Mouse (Mus musculus): ENCODE measurements around the gene Psme3. TPM values are rescaled to one million over a fixed set of nuclear protein-coding genes. Genes with fewer than 3 reads are reported as not detected.

The Psme3 gene
- polyA plus RNA-seq, 1 experiment = 36.7 TPM

- TF ChIP-seq CTCF (IDR thresholded peaks at IDR 0.05; ENCODE audit: extremely low read depth, insufficient read length, insufficient replicate concordance, low read depth, low read length) (no peak), POLR2A (IDR thresholded peaks at IDR 0.05; ENCODE audit: low read depth, low read length) (peak; percentile 88; the same call in 1 of the 2 replicates)
- Histone ChIP-seq H3K27me3 (ENCODE audit: control insufficient read depth, insufficient read depth, low read length) (no peaks in the 10 kb centered on the region), H3K4me1 (ENCODE audit: control insufficient read depth, insufficient read depth, insufficient read length, low read length) (peaks cover 24% of the 10 kb centered on the region), H3K27ac (ENCODE audit: insufficient read depth, low read depth, low read length) (peak within 1 kb of the TSS; percentile 94), H3K4me3 (ENCODE audit: low read depth, low read length) (peak within 1 kb of the TSS; percentile 76), H3K36me3 (ENCODE audit: control insufficient read depth, insufficient read depth, low read length) (no peaks in the 10 kb centered on the region)
- WGBS = 2% methylated on average over 45 of the region's 45 CpGs
These were observed 37.5 kb upstream of the Psme3 start, which contains the start of the genes Cntd1 and Coa3 for GRCm38 (mm10) chr11:101278223-101279192. TSS of gene Cntd1 (plus strand) at chr11:101279012. TSS of gene Coa3 (minus strand) at chr11:101279114.

GRCm38 (mm10) chr11:101279193-101279569 lies 36.8 kb upstream of the Psme3 start:
- no peak for TF ChIP-seq CTCF (IDR thresholded peaks at IDR 0.05; ENCODE audit: extremely low read depth, insufficient read length, insufficient replicate concordance, low read depth, low read length)
- TF ChIP-seq POLR2A (IDR thresholded peaks at IDR 0.05; ENCODE audit: low read depth, low read length) = no peak
- H3K4me3 ChIP-seq (ENCODE audit: low read depth, low read length) = peak overlapping the region; percentile 76
- no peaks in the 10 kb centered on the region for H3K27me3 ChIP-seq (ENCODE audit: control insufficient read depth, insufficient read depth, low read length)
- 58% methylated on average over 14 of the region's 14 CpGs for whole genome bisulfite sequencing
- no peak overlapping the region for H3K27ac ChIP-seq (ENCODE audit: insufficient read depth, low read depth, low read length)
- H3K36me3 ChIP-seq (ENCODE audit: control insufficient read depth, insufficient read depth, low read length) = no peaks in the 10 kb centered on the region
- H3K4me1 ChIP-seq (ENCODE audit: control insufficient read depth, insufficient read depth, insufficient read length, low read length) = peaks cover 24% of the 10 kb centered on the region

GRCm38 (mm10) chr11:101280837-101281236 lies 35.2 kb upstream of the Psme3 start:
- Histone ChIP-seq H3K4me1 (ENCODE audit: control insufficient read depth, insufficient read depth, insufficient read length, low read length) (peaks cover 24% of the 10 kb centered on the region), H3K4me3 (ENCODE audit: low read depth, low read length) (no peak overlapping the region), H3K27me3 (ENCODE audit: control insufficient read depth, insufficient read depth, low read length) (no peaks in the 10 kb centered on the region), H3K36me3 (ENCODE audit: control insufficient read depth, insufficient read depth, low read length) (no peaks in the 10 kb centered on the region; the same call in 1 of the 2 replicates), H3K27ac (ENCODE audit: insufficient read depth, low read depth, low read length) (no peak overlapping the region)
- 78% methylated on average over 7 of the region's 7 CpGs for WGBS
- TF ChIP-seq CTCF (IDR thresholded peaks at IDR 0.05; ENCODE audit: extremely low read depth, insufficient read length, insufficient replicate concordance, low read depth, low read length) (no peak), POLR2A (IDR thresholded peaks at IDR 0.05; ENCODE audit: low read depth, low read length) (no peak)

GRCm38 (mm10) chr11:101282896-101283295 lies 33.1 kb upstream of the Psme3 start:
- TF ChIP-seq POLR2A (IDR thresholded peaks at IDR 0.05; ENCODE audit: low read depth, low read length) (no peak), CTCF (IDR thresholded peaks at IDR 0.05; ENCODE audit: extremely low read depth, insufficient read length, insufficient replicate concordance, low read depth, low read length) (no peak)
- 35% methylated on average over 5 of the region's 5 CpGs for WGBS
- H3K27ac ChIP-seq (ENCODE audit: insufficient read depth, low read depth, low read length) = no peak overlapping the region

GRCm38 (mm10) chr11:101283805-101284204 lies 32.2 kb upstream of the Psme3 start:
- peaks cover 5% of the 10 kb centered on the region for H3K4me1 ChIP-seq (ENCODE audit: control insufficient read depth, insufficient read depth, insufficient read length, low read length)
- no peaks in the 10 kb centered on the region for H3K27me3 ChIP-seq (ENCODE audit: control insufficient read depth, insufficient read depth, low read length)
- TF ChIP-seq CTCF (IDR thresholded peaks at IDR 0.05; ENCODE audit: extremely low read depth, insufficient read length, insufficient replicate concordance, low read depth, low read length) (no peak), POLR2A (IDR thresholded peaks at IDR 0.05; ENCODE audit: low read depth, low read length) (no peak)
- no peak overlapping the region for H3K27ac ChIP-seq (ENCODE audit: insufficient read depth, low read depth, low read length)
- WGBS = 33% methylated on average over 4 of the region's 4 CpGs
- peaks cover 11% of the 10 kb centered on the region for H3K36me3 ChIP-seq (ENCODE audit: control insufficient read depth, insufficient read depth, low read length)
- no peak overlapping the region for H3K4me3 ChIP-seq (ENCODE audit: low read depth, low read length)

More at GRCm38 (mm10) chr11:101282896-101283295, 33.1 kb upstream of the Psme3 start:
- no peaks in the 10 kb centered on the region for H3K27me3 ChIP-seq (ENCODE audit: control insufficient read depth, insufficient read depth, low read length)
- H3K36me3 ChIP-seq (ENCODE audit: control insufficient read depth, insufficient read depth, low read length) = peaks cover 5% of the 10 kb centered on the region
- peaks cover 8% of the 10 kb centered on the region for H3K4me1 ChIP-seq (ENCODE audit: control insufficient read depth, insufficient read depth, insufficient read length, low read length)
- no peak overlapping the region for H3K4me3 ChIP-seq (ENCODE audit: low read depth, low read length)

- 68% methylated on average over 9 of the region's 9 CpGs for WGBS
- TF ChIP-seq POLR2A (IDR thresholded peaks at IDR 0.05; ENCODE audit: low read depth, low read length) (no peak), CTCF (IDR thresholded peaks at IDR 0.05; ENCODE audit: extremely low read depth, insufficient read length, insufficient replicate concordance, low read depth, low read length) (no peak)
- peaks cover 44% of the 10 kb centered on the region for H3K36me3 ChIP-seq (ENCODE audit: control insufficient read depth, insufficient read depth, low read length)
- H3K4me3 ChIP-seq (ENCODE audit: low read depth, low read length) = no peak overlapping the region
- 0 out of 2 replicates have a peak, but pooled peaks cover 2% of the 10 kb centered on the region for H3K4me1 ChIP-seq (ENCODE audit: control insufficient read depth, insufficient read depth, insufficient read length, low read length)
- no peaks in the 10 kb centered on the region for H3K27me3 ChIP-seq (ENCODE audit: control insufficient read depth, insufficient read depth, low read length)
- H3K27ac ChIP-seq (ENCODE audit: insufficient read depth, low read depth, low read length) = no peak overlapping the region
These were observed 28.7 kb upstream of the Psme3 start for GRCm38 (mm10) chr11:101287306-101287705.

GRCm38 (mm10) chr11:101291231-101291630 lies 24.8 kb upstream of the Psme3 start:
- H3K27ac ChIP-seq (ENCODE audit: insufficient read depth, low read depth, low read length) = no peak overlapping the region

More at GRCm38 (mm10) chr11:101291231-101291630, 24.8 kb upstream of the Psme3 start:
- Histone ChIP-seq H3K4me1 (ENCODE audit: control insufficient read depth, insufficient read depth, insufficient read length, low read length) (no peaks in the 10 kb centered on the region), H3K27me3 (ENCODE audit: control insufficient read depth, insufficient read depth, low read length) (no peaks in the 10 kb centered on the region), H3K36me3 (ENCODE audit: control insufficient read depth, insufficient read depth, low read length) (peaks cover 75% of the 10 kb centered on the region), H3K4me3 (ENCODE audit: low read depth, low read length) (no peak overlapping the region)
- WGBS = 95% methylated on average over 8 of the region's 8 CpGs
- TF ChIP-seq CTCF (IDR thresholded peaks at IDR 0.05; ENCODE audit: extremely low read depth, insufficient read length, insufficient replicate concordance, low read depth, low read length) (no peak), POLR2A (IDR thresholded peaks at IDR 0.05; ENCODE audit: low read depth, low read length) (no peak)
